Mouse (Mus musculus): ENCODE measurements around the gene Zfp975. TPM values are rescaled to one million over a fixed set of nuclear protein-coding genes. Genes with fewer than 3 reads are reported as not detected.
"Not testable (repeated sequence)": the region's sequence is repeated elsewhere in the genome, so short reads cannot be mapped to it uniquely, and the experiment has no call there.

The Zfp975 gene
- polyA plus RNA-seq (2014; fragmentation: Nextera tagmentation; extraction: Ambion mirVana): 11.6 and 11.8 TPM in 2 replicates

GRCm38 (mm10) chr7:42692362-42693158 lies at the start of gene Zfp975:
Gene Zfp975 (minus strand): TSS chr7:42692742.
- H3K4me2 ChIP-seq (ENCODE audit: low read depth, low read length): peak within 1 kb of the TSS; percentile 39
- under 1% methylated on average over 23 of the region's 23 CpGs for WGBS
- H3K27me3 ChIP-seq (ENCODE audit: control insufficient read depth, insufficient read depth, low read length); H3K9me3 ChIP-seq (replicated peaks; ENCODE audit: control insufficient read depth, low read length); H3K36me3 ChIP-seq (replicated peaks; ENCODE audit: control insufficient read depth, insufficient read depth, low read depth, low read length); H3K4me1 ChIP-seq (ENCODE audit: control insufficient read depth, insufficient read depth, low read length); H3K27ac ChIP-seq (replicated peaks; ENCODE audit: low read depth, low read length): not testable (repeated sequence)
- peak; percentile 82 for DNase-seq (ENCODE audit: low spot score)
- H3K4me3 ChIP-seq (ENCODE audit: low read depth, low read length): peak within 1 kb of the TSS; percentile 38
- H3K9ac ChIP-seq (replicated peaks; ENCODE audit: low read length): peak within 1 kb of the TSS; percentile 54
- peak; percentile 100 for ATAC-seq (replicated peaks; ENCODE audit: insufficient number of reproducible peaks, low FRiP score, low TSS enrichment, low read depth)

GRCm38 (mm10) chr7:42738536-42739210 lies 46.1 kb upstream of the Zfp975 start:
- H3K4me2 ChIP-seq (ENCODE audit: low read depth, low read length): no peak overlapping the region
- H3K27ac ChIP-seq (replicated peaks; ENCODE audit: low read depth, low read length): no peak overlapping the region
- H3K9me3 ChIP-seq (replicated peaks; ENCODE audit: control insufficient read depth, low read length): no peaks in the 10 kb centered on the region
- no peaks in the 10 kb centered on the region for H3K27me3 ChIP-seq (ENCODE audit: control insufficient read depth, insufficient read depth, low read length)
- no peak overlapping the region for H3K4me3 ChIP-seq (ENCODE audit: low read depth, low read length)
- no peak overlapping the region for H3K9ac ChIP-seq (replicated peaks; ENCODE audit: low read length)
- ATAC-seq (replicated peaks; ENCODE audit: insufficient number of reproducible peaks, low FRiP score, low TSS enrichment, low read depth): no peak
- 82% methylated on average over 10 of the region's 10 CpGs for WGBS
- H3K36me3 ChIP-seq (replicated peaks; ENCODE audit: control insufficient read depth, insufficient read depth, low read depth, low read length): no peaks in the 10 kb centered on the region
- H3K4me1 ChIP-seq (ENCODE audit: control insufficient read depth, insufficient read depth, low read length): no peaks in the 10 kb centered on the region
- DNase-seq (ENCODE audit: low spot score): no peak

- H3K4me3 ChIP-seq (ENCODE audit: low read depth, low read length); H3K27me3 ChIP-seq (ENCODE audit: control insufficient read depth, insufficient read depth, low read length); H3K4me1 ChIP-seq (ENCODE audit: control insufficient read depth, insufficient read depth, low read length); ATAC-seq (replicated peaks; ENCODE audit: insufficient number of reproducible peaks, low FRiP score, low TSS enrichment, low read depth); H3K9ac ChIP-seq (replicated peaks; ENCODE audit: low read length); H3K27ac ChIP-seq (replicated peaks; ENCODE audit: low read depth, low read length); H3K4me2 ChIP-seq (ENCODE audit: low read depth, low read length); H3K36me3 ChIP-seq (replicated peaks; ENCODE audit: control insufficient read depth, insufficient read depth, low read depth, low read length); DNase-seq (ENCODE audit: low spot score); H3K9me3 ChIP-seq (replicated peaks; ENCODE audit: control insufficient read depth, low read length): not testable (repeated sequence)
- WGBS: 80% methylated on average over 4 of the region's 4 CpGs
These were observed 34.4 kb upstream of the Zfp975 start, which contains the start of gene Gm17067 for GRCm38 (mm10) chr7:42726917-42727316. Gene Gm17067 (minus strand): TSS chr7:42727017.

DNA sequence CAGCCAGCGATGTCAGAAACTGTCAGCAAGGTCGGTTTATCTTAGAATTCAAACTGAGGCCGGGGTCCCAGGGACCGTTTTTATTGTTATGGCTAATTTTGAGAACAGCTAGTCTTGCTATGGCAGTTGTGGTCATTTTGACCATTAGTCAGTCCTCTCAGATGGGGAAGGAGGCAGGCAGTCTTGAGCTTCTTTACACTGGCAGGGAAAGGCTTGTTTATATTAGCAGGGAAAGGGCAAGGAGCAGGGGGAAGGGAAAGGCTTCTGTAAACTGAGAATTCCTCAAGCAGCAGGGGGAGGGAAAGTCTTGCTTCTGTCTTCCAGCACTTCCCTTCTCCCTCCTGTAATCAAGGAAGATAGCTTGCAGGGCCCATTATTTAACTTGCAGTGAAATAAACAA lies 709 bp upstream of the Zfp975 start:
- peak overlapping the region; percentile 39 for H3K4me2 ChIP-seq (ENCODE audit: low read depth, low read length)
- H3K9ac ChIP-seq (replicated peaks; ENCODE audit: low read length): peak overlapping the region; percentile 54
- H3K9me3 ChIP-seq (replicated peaks; ENCODE audit: control insufficient read depth, low read length); H3K36me3 ChIP-seq (replicated peaks; ENCODE audit: control insufficient read depth, insufficient read depth, low read depth, low read length); H3K27ac ChIP-seq (replicated peaks; ENCODE audit: low read depth, low read length); H3K4me1 ChIP-seq (ENCODE audit: control insufficient read depth, insufficient read depth, low read length); H3K27me3 ChIP-seq (ENCODE audit: control insufficient read depth, insufficient read depth, low read length); ATAC-seq (replicated peaks; ENCODE audit: insufficient number of reproducible peaks, low FRiP score, low TSS enrichment, low read depth): not testable (repeated sequence)
- under 1% methylated on average over 4 of the region's 4 CpGs for WGBS
- H3K4me3 ChIP-seq (ENCODE audit: low read depth, low read length): peak overlapping the region; percentile 38
- peak; percentile 31 for DNase-seq (ENCODE audit: low spot score)

- not testable (repeated sequence) for DNase-seq (ENCODE audit: low spot score); H3K36me3 ChIP-seq (replicated peaks; ENCODE audit: control insufficient read depth, insufficient read depth, low read depth, low read length); H3K4me3 ChIP-seq (ENCODE audit: low read depth, low read length); H3K9ac ChIP-seq (replicated peaks; ENCODE audit: low read length); H3K4me1 ChIP-seq (ENCODE audit: control insufficient read depth, insufficient read depth, low read length); H3K27ac ChIP-seq (replicated peaks; ENCODE audit: low read depth, low read length); ATAC-seq (replicated peaks; ENCODE audit: insufficient number of reproducible peaks, low FRiP score, low TSS enrichment, low read depth); H3K9me3 ChIP-seq (replicated peaks; ENCODE audit: control insufficient read depth, low read length); H3K4me2 ChIP-seq (ENCODE audit: low read depth, low read length); H3K27me3 ChIP-seq (ENCODE audit: control insufficient read depth, insufficient read depth, low read length)
- WGBS: 93% methylated on average over 6 of the region's 6 CpGs
These were observed 12.5 kb downstream of the Zfp975 start for GRCm38 (mm10) chr7:42680081-42680480.

DNA sequence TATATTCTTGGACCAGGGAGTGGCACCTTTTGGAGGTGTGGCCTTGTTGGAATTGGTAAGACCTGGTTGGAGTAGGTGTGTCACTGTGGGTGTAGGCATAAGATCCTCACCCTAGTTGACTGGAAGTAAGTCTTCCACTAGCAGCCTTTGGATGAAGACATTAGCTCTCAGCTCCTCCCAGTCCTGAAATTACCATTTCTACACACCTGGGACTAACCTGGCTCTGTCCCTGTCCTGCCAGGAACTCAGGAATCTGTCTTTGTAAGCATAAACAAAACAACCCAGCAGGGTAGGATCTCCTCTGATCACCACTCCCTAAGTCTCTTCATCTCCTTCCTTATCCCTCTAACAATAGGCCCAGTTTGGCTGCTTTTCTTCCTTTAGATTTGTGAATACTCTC lies 12.9 kb downstream of the Zfp975 start:
- H3K4me1 ChIP-seq (ENCODE audit: control insufficient read depth, insufficient read depth, low read length); H3K9me3 ChIP-seq (replicated peaks; ENCODE audit: control insufficient read depth, low read length): not testable (repeated sequence)

DNA sequence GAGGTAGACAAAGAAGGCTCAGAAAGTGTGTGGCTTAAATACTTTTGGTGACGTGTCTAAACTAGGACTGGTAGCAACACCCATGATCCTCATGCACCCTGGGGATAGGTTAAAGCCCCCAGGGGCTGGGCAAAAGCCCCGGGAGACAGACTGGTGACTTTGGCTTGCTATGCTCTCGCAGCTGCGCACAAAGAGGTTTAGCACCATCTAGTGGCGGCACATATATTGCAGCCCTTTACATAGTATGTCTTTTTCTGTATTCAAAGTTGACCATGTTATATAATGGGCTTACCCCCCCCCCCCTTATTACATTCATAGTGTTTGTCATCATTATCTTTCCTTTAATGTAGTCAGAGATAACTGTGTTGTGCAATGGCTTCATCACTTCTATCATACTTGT lies 32.4 kb downstream of the Zfp975 start:
- not testable (repeated sequence) for H3K27me3 ChIP-seq (ENCODE audit: control insufficient read depth, insufficient read depth, low read length); H3K4me1 ChIP-seq (ENCODE audit: control insufficient read depth, insufficient read depth, low read length); H3K9me3 ChIP-seq (replicated peaks; ENCODE audit: control insufficient read depth, low read length); DNase-seq (ENCODE audit: low spot score); ATAC-seq (replicated peaks; ENCODE audit: insufficient number of reproducible peaks, low FRiP score, low TSS enrichment, low read depth); H3K4me3 ChIP-seq (ENCODE audit: low read depth, low read length); H3K4me2 ChIP-seq (ENCODE audit: low read depth, low read length); H3K27ac ChIP-seq (replicated peaks; ENCODE audit: low read depth, low read length); H3K9ac ChIP-seq (replicated peaks; ENCODE audit: low read length); H3K36me3 ChIP-seq (replicated peaks; ENCODE audit: control insufficient read depth, insufficient read depth, low read depth, low read length)
- WGBS: 65% methylated on average over 5 of the region's 5 CpGs

More for the DNA sequence above, 12.9 kb downstream of the Zfp975 start:
- H3K27me3 ChIP-seq (ENCODE audit: control insufficient read depth, insufficient read depth, low read length); H3K9ac ChIP-seq (replicated peaks; ENCODE audit: low read length); H3K4me2 ChIP-seq (ENCODE audit: low read depth, low read length); H3K4me3 ChIP-seq (ENCODE audit: low read depth, low read length); DNase-seq (ENCODE audit: low spot score); H3K27ac ChIP-seq (replicated peaks; ENCODE audit: low read depth, low read length); H3K36me3 ChIP-seq (replicated peaks; ENCODE audit: control insufficient read depth, insufficient read depth, low read depth, low read length); ATAC-seq (replicated peaks; ENCODE audit: insufficient number of reproducible peaks, low FRiP score, low TSS enrichment, low read depth): not testable (repeated sequence)

- H3K36me3 ChIP-seq (replicated peaks; ENCODE audit: control insufficient read depth, insufficient read depth, low read depth, low read length); H3K4me1 ChIP-seq (ENCODE audit: control insufficient read depth, insufficient read depth, low read length); H3K9me3 ChIP-seq (replicated peaks; ENCODE audit: control insufficient read depth, low read length); ATAC-seq (replicated peaks; ENCODE audit: insufficient number of reproducible peaks, low FRiP score, low TSS enrichment, low read depth); H3K27me3 ChIP-seq (ENCODE audit: control insufficient read depth, insufficient read depth, low read length); H3K27ac ChIP-seq (replicated peaks; ENCODE audit: low read depth, low read length); H3K4me3 ChIP-seq (ENCODE audit: low read depth, low read length); H3K9ac ChIP-seq (replicated peaks; ENCODE audit: low read length); DNase-seq (ENCODE audit: low spot score); H3K4me2 ChIP-seq (ENCODE audit: low read depth, low read length): not testable (repeated sequence)
- WGBS: 74% methylated on average over 2 of the region's 2 CpGs
These were observed 37.3 kb downstream of the Zfp975 start for GRCm38 (mm10) chr7:42655211-42655610.
